Mouse (Mus musculus) liver, postnatal 0 days (tissue): ENCODE measurements at regions not wholly inside any gene's neighbourhood (a gene's known extent, or its start where the extent isn't known, plus 50 kb on each side); places are given as distances from the start of the nearest gene placed in this dataset.

Source experiments
- CTCF ChIP-seq: sonication (generic); IDR thresholded peaks from 2 replicates; pipeline ENCODE4 v1.5.1; 2016; ENCODE audit warnings: antibody characterized with exemption, low read depth
- EP300 ChIP-seq: IDR thresholded peaks from 2 replicates; pipeline ENCODE4 v1.6.1; 2016; ENCODE audit warnings: antibody characterized with exemption, low read depth, mild to moderate bottlenecking

DNA sequence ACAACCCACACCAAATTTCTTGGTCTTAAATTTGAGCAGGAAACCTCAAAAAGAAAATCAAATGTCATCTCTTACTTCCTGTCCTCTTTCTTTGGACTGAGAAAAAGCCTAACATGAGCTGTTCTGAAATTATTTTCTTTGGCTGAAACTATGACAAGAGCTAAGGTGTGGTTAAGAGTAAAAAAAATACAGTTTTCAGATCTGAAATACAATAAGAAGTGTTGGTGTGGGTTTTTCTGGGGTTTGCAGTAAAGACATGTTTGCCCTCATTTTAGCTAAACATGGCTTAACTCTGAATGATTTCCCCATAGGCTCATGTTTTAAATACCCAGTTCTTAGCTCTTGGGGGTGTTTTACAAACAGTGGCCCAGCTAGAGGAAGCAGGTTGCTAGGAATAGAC is 451.8 kb upstream of the Klf4 start:
- TF ChIP-seq CTCF (no peak), EP300 (no peak)
